Mouse (Mus musculus) kidney, embryonic 15.5 days (tissue): ENCODE data around the gene Gas8. TPM values are rescaled to one million over a fixed set of nuclear protein-coding genes. Genes with fewer than 3 reads are reported as not detected.
"Not testable (repeated sequence)": the region's sequence is repeated elsewhere in the genome, so short reads cannot be mapped to it uniquely, and the experiment has no call there.

Source experiments
- ATAC-seq: fragments of 200-750 bp; cut with Nextera tagmentation; replicated peaks from 2 replicates; pipeline ENCODE4 v1.8.0; 2017; ENCODE audit warnings: moderate TSS enrichment; ENCODE audit not compliant: low FRiP score
- H3K27ac ChIP-seq: fragments of 300-500 bp; sonication (generic); 2 replicates; pipeline ENCODE4 v1.5.1; 2015; ENCODE audit warnings: mild to moderate bottlenecking, inconsistent platforms
- H3K27me3 ChIP-seq: fragments of 300-500 bp; sonication (generic); 2 replicates; pipeline ENCODE4 v1.6.1; 2015; ENCODE audit warnings: inconsistent platforms
- H3K36me3 ChIP-seq: fragments of 300-500 bp; sonication (generic); 2 replicates; pipeline ENCODE4 v1.6.1; 2015; ENCODE audit warnings: inconsistent platforms
- H3K4me1 ChIP-seq: fragments of 300-500 bp; sonication (generic); 2 replicates; pipeline ENCODE4 v1.6.1; 2015; ENCODE audit warnings: inconsistent platforms
- H3K4me2 ChIP-seq: fragments of 300-500 bp; sonication (generic); 2 replicates; pipeline ENCODE4 v1.6.1; 2015; ENCODE audit warnings: moderate library complexity, mild to moderate bottlenecking, inconsistent platforms
- H3K4me3 ChIP-seq: fragments of 300-500 bp; sonication (generic); replicated peaks from 2 replicates; pipeline ENCODE4 v1.5.1; 2015; ENCODE audit warnings: mild to moderate bottlenecking, inconsistent platforms
- H3K9ac ChIP-seq: fragments of 300-500 bp; sonication (generic); 2 replicates; pipeline ENCODE4 v1.6.1; 2015; ENCODE audit warnings: mild to moderate bottlenecking, inconsistent platforms
- H3K9me3 ChIP-seq: fragments of 300-500 bp; sonication (generic); replicated peaks from 2 replicates; pipeline ENCODE4 v1.6.1; 2016; ENCODE audit warnings: inconsistent platforms
- WGBS: fragments of 180-500 bp; shearing (Covaris S2); methylation state at CpG from one replicate; pipeline ENCODE4 v1.1.7; 2015; ENCODE audit warnings: mixed read lengths; 5-methylcytosine and 5-hydroxymethylcytosine counted together
- polyA plus RNA-seq: library from polyadenylated mRNA; unstranded; fragments of >200 nt; fragmentation: Nextera tagmentation; extraction: Ambion mirVana; gene quantifications from 2 replicates; pipeline ENCODE4 v1.2.1, GENCODE M21; 2015

Gene Gas8
- polyA plus RNA-seq = 34.4 and 35.8 TPM in 2 replicates

GRCm38 (mm10) chr8:123518667-123519066, at the start of gene Gas8:
Gene Gas8 (plus strand): TSS chr8:123518834.
- Histone ChIP-seq H3K36me3 (peaks cover 32% of the 10 kb centered on the region), H3K9me3 (no peaks in the 10 kb centered on the region), H3K9ac (peak within 1 kb of the TSS; percentile 75), H3K4me3 (peak within 1 kb of the TSS; percentile 87), H3K4me2 (peak within 1 kb of the TSS; percentile 84), H3K4me1 (peaks cover 30% of the 10 kb centered on the region), H3K27me3 (peaks cover 36% of the 10 kb centered on the region), H3K27ac (0 out of 2 replicates have a peak within 1 kb of the TSS, but pooled peaks have one; percentile 34)
- peak; percentile 95 for ATAC-seq
- whole genome bisulfite sequencing = 0% methylated on average over 20 of the region's 20 CpGs

GRCm38 (mm10) chr8:123472991-123473390, 45.6 kb upstream of the Gas8 start:
- not testable (repeated sequence) for H3K36me3 ChIP-seq, H3K9ac ChIP-seq, H3K27ac ChIP-seq, H3K4me2 ChIP-seq, H3K9me3 ChIP-seq, H3K4me3 ChIP-seq, H3K27me3 ChIP-seq, ATAC-seq, H3K4me1 ChIP-seq
- WGBS = 58% methylated on average over 6 of the region's 6 CpGs

- not testable (repeated sequence) for H3K4me2 ChIP-seq, H3K36me3 ChIP-seq, ATAC-seq, H3K9me3 ChIP-seq, H3K4me3 ChIP-seq, H3K9ac ChIP-seq, H3K27ac ChIP-seq, H3K27me3 ChIP-seq
- H3K4me1 ChIP-seq = peaks cover 19% of the 10 kb centered on the region
- WGBS = 63% methylated on average over 5 of the region's 5 CpGs
These were observed 44.1 kb upstream of the Gas8 start for GRCm38 (mm10) chr8:123474549-123474948.

DNA sequence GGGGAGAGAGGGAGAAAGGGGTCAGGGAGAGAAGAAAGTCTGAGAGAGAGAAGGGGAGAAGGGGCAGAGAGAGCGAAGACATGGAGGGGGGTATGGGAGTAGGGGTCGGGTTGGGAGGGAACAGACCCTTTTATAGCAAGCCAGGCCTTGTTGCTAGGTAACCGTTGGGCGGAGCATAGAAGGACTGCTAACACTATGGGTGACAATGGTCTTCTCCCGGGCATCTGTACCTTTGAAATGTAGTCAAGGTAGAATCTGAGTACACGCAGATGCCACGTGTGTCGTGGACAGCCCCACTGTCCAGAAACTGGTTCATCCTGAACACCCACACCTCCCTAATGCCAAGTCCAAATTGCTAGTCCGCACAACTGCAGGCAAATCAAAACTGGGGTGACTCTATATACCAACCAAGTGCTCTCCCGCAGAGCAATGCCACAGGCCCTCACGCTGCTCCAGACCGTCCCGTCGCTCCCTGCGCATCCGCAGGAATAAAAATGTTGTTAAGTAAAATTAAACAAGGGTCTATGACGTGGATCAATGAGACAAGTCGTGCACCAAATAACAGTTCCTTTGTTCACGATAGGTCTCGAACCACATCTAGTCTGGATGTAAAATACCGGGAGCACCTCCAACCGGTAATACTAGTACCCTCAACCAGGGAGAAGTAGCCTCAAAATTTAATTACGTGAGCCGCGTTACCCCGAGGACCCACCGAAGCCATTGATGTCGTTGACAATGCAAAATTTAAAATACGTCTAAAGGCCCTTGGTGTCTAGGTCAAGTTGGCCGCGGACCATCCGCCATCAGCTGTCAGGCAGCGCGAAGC, 41.5 kb upstream of the Gas8 start:
- peak overlapping the region; percentile 75 for H3K9ac ChIP-seq
- peak overlapping the region; percentile 80 for H3K4me3 ChIP-seq
- no peaks in the 10 kb centered on the region for H3K27me3 ChIP-seq
- peak overlapping the region; percentile 72 for H3K4me2 ChIP-seq
- 10% methylated on average over 34 of the region's 34 CpGs for WGBS
- peaks cover 20% of the 10 kb centered on the region for H3K36me3 ChIP-seq
- H3K4me1 ChIP-seq = peaks cover 19% of the 10 kb centered on the region
- peak; percentile 37; the same call in 1 of the 2 replicates for ATAC-seq
- no peaks in the 10 kb centered on the region for H3K9me3 ChIP-seq
- H3K27ac ChIP-seq = peak overlapping the region; percentile 97

DNA sequence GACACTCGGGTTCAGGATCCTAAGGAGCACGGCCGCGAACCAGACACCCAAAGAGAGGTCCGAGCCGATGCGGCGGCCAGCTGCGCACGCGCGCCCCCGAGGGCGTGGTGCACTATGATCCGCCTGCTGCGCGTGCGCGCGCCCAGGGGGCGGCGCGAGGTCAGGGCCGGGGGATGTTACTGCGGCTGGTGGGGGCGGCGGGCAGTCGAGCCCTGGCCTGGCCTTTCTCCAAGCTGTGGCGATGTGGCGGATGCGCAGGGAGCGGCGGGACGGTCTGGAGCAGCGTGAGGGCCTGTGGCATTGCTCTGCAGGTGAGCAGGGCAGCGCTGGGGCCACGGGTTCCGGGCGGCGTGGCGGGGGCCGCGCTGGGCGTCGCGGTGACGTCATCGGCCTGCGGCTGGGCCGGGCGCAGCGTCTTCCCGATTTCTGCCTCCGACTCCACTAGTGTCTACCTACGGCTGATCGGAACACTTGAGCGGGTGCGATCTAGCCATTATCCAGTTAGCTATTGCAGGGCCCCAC, 40.8 kb upstream of the Gas8 start, which contains the start of gene Afg3l1:
Gene Afg3l1, plus strand, starts transcription at position 167 of the 522 bp plus-strand sequence.
- H3K9me3 ChIP-seq = no peaks in the 10 kb centered on the region
- H3K27ac ChIP-seq = peak within 1 kb of the TSS; percentile 97
- peaks cover 26% of the 10 kb centered on the region for H3K36me3 ChIP-seq
- H3K9ac ChIP-seq = peak within 1 kb of the TSS; percentile 75
- peak within 1 kb of the TSS; percentile 72 for H3K4me2 ChIP-seq
- ATAC-seq = peak; percentile 92
- H3K27me3 ChIP-seq = no peaks in the 10 kb centered on the region
- H3K4me3 ChIP-seq = peak within 1 kb of the TSS; percentile 80
- WGBS = under 1% methylated on average over 57 of the region's 58 CpGs
- peaks cover 19% of the 10 kb centered on the region for H3K4me1 ChIP-seq

- Histone ChIP-seq H3K4me3 (peak overlapping the region; percentile 80), H3K36me3 (peaks cover 33% of the 10 kb centered on the region), H3K4me1 (peaks cover 19% of the 10 kb centered on the region), H3K4me2 (peak overlapping the region; percentile 72), H3K27ac (peak overlapping the region; percentile 97), H3K27me3 (no peaks in the 10 kb centered on the region), H3K9me3 (no peaks in the 10 kb centered on the region), H3K9ac (peak overlapping the region; percentile 75)
- WGBS = 30% methylated on average over 16 of the region's 16 CpGs
- no peak for ATAC-seq
These were observed 40.0 kb upstream of the Gas8 start for GRCm38 (mm10) chr8:123478456-123479218.

DNA sequence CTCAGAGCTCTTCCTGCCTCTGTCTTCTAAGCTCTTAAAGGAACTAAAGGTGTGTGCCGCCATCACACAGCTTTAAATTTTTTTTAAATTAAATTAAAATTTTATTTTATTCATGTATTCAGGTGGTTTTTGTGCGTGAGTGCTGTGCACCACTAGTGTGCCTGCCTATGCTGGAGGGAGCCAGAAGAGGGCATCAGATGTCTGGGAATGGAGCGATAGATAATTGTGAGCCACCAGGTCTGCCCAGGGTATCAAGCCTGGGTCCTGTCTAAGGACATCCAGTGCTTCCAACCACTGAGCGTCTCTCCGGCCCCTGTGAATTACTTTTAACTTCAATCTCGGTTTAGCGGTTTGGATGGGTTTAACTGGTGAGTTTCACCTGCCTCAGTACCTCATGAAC, 36.0 kb upstream of the Gas8 start:
- Histone ChIP-seq H3K4me2 (no peak overlapping the region), H3K4me3 (no peak overlapping the region), H3K9ac (no peak overlapping the region), H3K4me1 (peaks cover 11% of the 10 kb centered on the region), H3K27me3 (no peaks in the 10 kb centered on the region), H3K27ac (no peak overlapping the region), H3K36me3 (peaks cover 70% of the 10 kb centered on the region), H3K9me3 (no peaks in the 10 kb centered on the region)
- WGBS = 89% methylated on average over 7 of the region's 7 CpGs
- ATAC-seq = no peak

DNA sequence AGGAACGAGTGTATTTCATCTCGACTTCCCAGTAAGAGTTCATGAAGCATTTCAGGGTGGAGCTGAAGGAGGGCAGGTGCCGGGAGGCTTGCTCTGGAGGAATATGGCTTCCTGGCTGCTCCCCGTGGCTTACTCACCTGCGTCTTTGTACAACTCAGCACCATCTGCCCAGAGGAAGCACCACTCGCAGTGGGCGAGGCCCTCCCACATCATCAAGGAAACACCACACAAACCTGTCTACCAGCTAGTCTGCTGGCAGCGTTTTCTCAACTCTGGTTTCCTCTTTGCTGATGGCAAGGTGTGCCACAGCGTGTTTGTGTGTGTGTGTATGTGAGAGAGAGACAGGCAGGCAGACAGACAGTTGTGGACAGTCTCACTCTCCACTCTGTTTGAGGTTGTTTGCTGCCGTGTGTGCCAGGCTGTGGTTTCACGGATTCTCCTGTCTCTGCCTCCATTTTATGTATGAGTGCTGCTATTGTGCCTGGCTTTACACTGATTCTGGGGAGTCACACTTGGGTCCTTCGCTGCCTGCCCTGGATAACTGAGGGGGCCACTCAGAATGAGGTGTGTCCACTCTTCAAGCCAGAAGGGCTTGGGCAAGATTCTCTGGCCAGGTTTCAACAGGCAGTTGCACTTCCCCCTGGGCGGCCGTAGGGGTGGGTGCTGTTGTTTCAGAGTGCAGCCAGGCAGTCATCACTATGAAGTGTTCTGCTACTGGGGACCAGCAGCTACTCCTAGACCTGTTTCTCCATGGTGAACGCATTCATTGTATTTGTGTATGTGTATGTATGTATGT, 27.2 kb upstream of the Gas8 start:
- no peak overlapping the region for H3K9ac ChIP-seq
- no peak for ATAC-seq

DNA sequence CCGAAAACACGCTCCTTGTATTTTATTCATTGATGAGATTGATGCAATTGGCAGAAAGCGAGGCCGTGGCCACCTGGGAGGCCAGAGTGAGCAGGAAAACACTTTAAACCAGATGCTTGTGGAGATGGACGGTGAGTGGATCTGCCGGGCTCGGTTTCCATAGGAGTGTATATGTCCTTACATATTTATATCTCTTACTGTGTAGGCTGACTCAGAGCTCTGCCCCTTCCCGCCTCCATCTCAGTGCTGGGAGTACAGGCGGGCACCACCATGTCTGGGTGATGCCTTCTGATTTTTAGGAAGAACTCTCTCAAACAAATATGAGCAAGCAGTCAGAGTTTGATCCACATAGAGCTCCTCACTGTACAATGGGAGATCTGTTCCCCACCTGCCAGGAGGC, 25.7 kb upstream of the Gas8 start:
- ATAC-seq = no peak
- no peaks in the 10 kb centered on the region for H3K27me3 ChIP-seq
- H3K4me1 ChIP-seq = no peaks in the 10 kb centered on the region
- peaks cover 95% of the 10 kb centered on the region for H3K36me3 ChIP-seq
- H3K9ac ChIP-seq = no peak overlapping the region
- no peak overlapping the region for H3K27ac ChIP-seq
- H3K4me2 ChIP-seq = no peak overlapping the region
- no peak overlapping the region for H3K4me3 ChIP-seq
- 97% methylated on average over 9 of the region's 9 CpGs for WGBS
- H3K9me3 ChIP-seq = no peaks in the 10 kb centered on the region

More for the DNA sequence above, 27.2 kb upstream of the Gas8 start:
- H3K9me3 ChIP-seq = no peaks in the 10 kb centered on the region
- no peak overlapping the region for H3K4me3 ChIP-seq
- peaks cover 96% of the 10 kb centered on the region for H3K36me3 ChIP-seq
- WGBS = 91% methylated on average over 15 of the region's 15 CpGs
- H3K4me1 ChIP-seq = no peaks in the 10 kb centered on the region
- H3K4me2 ChIP-seq = no peak overlapping the region
- no peaks in the 10 kb centered on the region for H3K27me3 ChIP-seq
- H3K27ac ChIP-seq = no peak overlapping the region

GRCm38 (mm10) chr8:123497699-123498098, 20.9 kb upstream of the Gas8 start:
- Histone ChIP-seq H3K4me2 (no peak overlapping the region), H3K4me3 (no peak overlapping the region), H3K27ac (no peak overlapping the region), H3K9me3 (no peaks in the 10 kb centered on the region), H3K36me3 (peaks cover 95% of the 10 kb centered on the region), H3K4me1 (no peaks in the 10 kb centered on the region), H3K27me3 (no peaks in the 10 kb centered on the region), H3K9ac (no peak overlapping the region)
- ATAC-seq = no peak
- 80% methylated on average over 4 of the region's 4 CpGs for WGBS

DNA sequence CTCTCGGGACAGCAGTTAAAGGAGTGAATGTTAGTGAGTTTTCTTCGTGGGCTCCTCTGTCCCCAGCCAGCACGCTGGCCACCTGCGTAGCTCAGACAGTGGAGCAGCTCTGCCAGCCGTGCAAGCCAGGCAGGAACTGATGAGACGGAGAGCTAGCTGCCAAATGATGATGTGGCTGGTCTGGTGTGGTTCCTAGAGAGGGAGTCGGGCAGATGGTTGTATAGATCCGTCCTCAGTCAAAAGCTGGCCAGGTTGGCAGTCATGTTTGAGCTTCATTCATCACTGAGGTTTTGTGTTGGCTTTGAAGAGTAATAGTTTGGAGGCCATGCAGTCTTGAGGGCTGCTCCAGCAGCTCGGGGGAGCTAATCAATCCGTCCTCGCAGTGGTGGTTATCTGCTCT, 19.7 kb upstream of the Gas8 start:
- Histone ChIP-seq H3K9me3 (0 out of 2 replicates have a peak, but pooled peaks cover 4% of the 10 kb centered on the region), H3K36me3 (peaks cover 95% of the 10 kb centered on the region), H3K27ac (no peak overlapping the region), H3K4me3 (no peak overlapping the region), H3K4me2 (no peak overlapping the region), H3K27me3 (no peaks in the 10 kb centered on the region), H3K4me1 (no peaks in the 10 kb centered on the region), H3K9ac (no peak overlapping the region)
- ATAC-seq = no peak
- 91% methylated on average over 11 of the region's 11 CpGs for WGBS
